Mouse (Mus musculus): ENCODE measurements around the gene Gm42417. TPM values are rescaled to one million over a fixed set of nuclear protein-coding genes. Genes with fewer than 3 reads are reported as not detected.

The Gm42417 gene
- polyA plus RNA-seq, 1 experiment from 2014 or later: not detected

DNA sequence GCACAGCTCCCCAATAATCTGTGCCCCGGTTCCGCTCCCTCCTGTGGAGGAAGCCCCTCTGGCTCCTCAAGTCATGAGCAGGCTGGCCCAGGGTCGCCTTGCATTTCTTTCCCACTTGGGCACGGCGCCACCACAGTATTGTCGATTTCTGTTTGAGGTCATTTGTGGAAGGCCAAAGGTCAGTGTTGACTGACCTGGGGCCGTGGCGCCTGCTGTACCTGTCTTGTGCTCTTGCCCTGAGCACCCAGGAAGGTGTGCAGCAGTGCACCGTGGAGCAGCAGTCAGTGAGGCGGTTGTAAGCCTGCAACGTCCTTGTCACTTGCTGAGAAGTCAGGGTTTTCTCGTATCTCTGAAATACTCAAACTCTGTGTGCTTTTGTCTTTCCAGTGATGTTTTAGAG lies 13.5 kb downstream of the Gm42417 start:
- 89% methylated on average over 12 of the region's 12 CpGs for WGBS
- H3K9me3 ChIP-seq (ENCODE audit: control insufficient read depth, low read length): no peaks in the 10 kb centered on the region

DNA sequence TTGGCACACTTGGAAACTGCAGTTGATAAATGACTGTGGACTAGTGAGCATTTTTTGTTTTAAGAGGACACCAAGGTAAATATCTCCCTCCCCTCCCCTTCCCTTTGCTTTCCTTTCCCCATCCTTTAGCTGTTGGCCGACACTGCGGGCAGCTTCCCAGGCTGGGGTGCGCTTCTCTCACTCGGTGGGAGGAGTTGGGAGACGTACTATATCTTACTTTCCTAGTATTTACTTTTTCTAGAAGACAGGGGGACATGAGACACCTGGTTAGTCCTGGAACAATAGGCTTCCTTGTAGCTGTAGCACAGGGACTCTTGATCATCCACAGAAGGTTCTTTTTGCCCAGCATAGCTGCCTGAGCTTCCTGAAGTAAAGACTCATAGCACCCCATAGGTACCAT lies 15.2 kb downstream of the Gm42417 start:
- peaks cover 73% of the 10 kb centered on the region for H3K36me3 ChIP-seq (ENCODE audit: control insufficient read depth, insufficient read depth, low read length)
- DNase-seq (ENCODE audit: low spot score) (no peak), ATAC-seq (replicated peaks; ENCODE audit: low FRiP score, low TSS enrichment, low read depth) (peak; percentile 34)
- H3K4me3 ChIP-seq (ENCODE audit: low read depth, low read length): no peak overlapping the region
- H3K9ac ChIP-seq (ENCODE audit: low read length): no peak overlapping the region
- no peaks in the 10 kb centered on the region for H3K9me3 ChIP-seq (ENCODE audit: control insufficient read depth, low read length)
- no peak overlapping the region for H3K4me2 ChIP-seq (ENCODE audit: low read length)
- H3K27ac ChIP-seq (ENCODE audit: low read depth): no peak overlapping the region; the same call in 1 of the 2 replicates
- no peaks in the 10 kb centered on the region for H3K27me3 ChIP-seq (replicated peaks; ENCODE audit: control insufficient read depth, insufficient read depth, low read length)
- H3K4me1 ChIP-seq (replicated peaks; ENCODE audit: control insufficient read depth, insufficient read depth, low read length): peaks cover 10% of the 10 kb centered on the region; the same call in 1 of the 2 replicates
- 33% methylated on average over 5 of the region's 5 CpGs for WGBS

More for the DNA sequence above, 13.5 kb downstream of the Gm42417 start:
- H3K4me1 ChIP-seq (replicated peaks; ENCODE audit: control insufficient read depth, insufficient read depth, low read length): peaks cover 10% of the 10 kb centered on the region; the same call in 1 of the 2 replicates
- no peaks in the 10 kb centered on the region for H3K27me3 ChIP-seq (replicated peaks; ENCODE audit: control insufficient read depth, insufficient read depth, low read length)
- H3K36me3 ChIP-seq (ENCODE audit: control insufficient read depth, insufficient read depth, low read length): peaks cover 56% of the 10 kb centered on the region
- no peak overlapping the region for H3K9ac ChIP-seq (ENCODE audit: low read length)
- DNase-seq (ENCODE audit: low spot score): no peak
- H3K27ac ChIP-seq (ENCODE audit: low read depth): no peak overlapping the region
- H3K4me3 ChIP-seq (ENCODE audit: low read depth, low read length): no peak overlapping the region
- no peak for ATAC-seq (replicated peaks; ENCODE audit: low FRiP score, low TSS enrichment, low read depth)
- no peak overlapping the region for H3K4me2 ChIP-seq (ENCODE audit: low read length)

GRCm38 (mm10) chr1:36523332-36524013 lies 15.8 kb downstream of the Gm42417 start:
- Histone ChIP-seq H3K4me2 (ENCODE audit: low read length) (no peak overlapping the region), H3K4me1 (replicated peaks; ENCODE audit: control insufficient read depth, insufficient read depth, low read length) (peaks cover 10% of the 10 kb centered on the region; the same call in 1 of the 2 replicates), H3K9ac (ENCODE audit: low read length) (no peak overlapping the region), H3K9me3 (ENCODE audit: control insufficient read depth, low read length) (no peaks in the 10 kb centered on the region), H3K27me3 (replicated peaks; ENCODE audit: control insufficient read depth, insufficient read depth, low read length) (no peaks in the 10 kb centered on the region), H3K4me3 (ENCODE audit: low read depth, low read length) (no peak overlapping the region), H3K27ac (ENCODE audit: low read depth) (no peak overlapping the region; the same call in 1 of the 2 replicates), H3K36me3 (ENCODE audit: control insufficient read depth, insufficient read depth, low read length) (peaks cover 79% of the 10 kb centered on the region)
- ATAC-seq (replicated peaks; ENCODE audit: low FRiP score, low TSS enrichment, low read depth) (peak; percentile 58), DNase-seq (ENCODE audit: low spot score) (no peak)
- 50% methylated on average over 9 of the region's 9 CpGs for WGBS

DNA sequence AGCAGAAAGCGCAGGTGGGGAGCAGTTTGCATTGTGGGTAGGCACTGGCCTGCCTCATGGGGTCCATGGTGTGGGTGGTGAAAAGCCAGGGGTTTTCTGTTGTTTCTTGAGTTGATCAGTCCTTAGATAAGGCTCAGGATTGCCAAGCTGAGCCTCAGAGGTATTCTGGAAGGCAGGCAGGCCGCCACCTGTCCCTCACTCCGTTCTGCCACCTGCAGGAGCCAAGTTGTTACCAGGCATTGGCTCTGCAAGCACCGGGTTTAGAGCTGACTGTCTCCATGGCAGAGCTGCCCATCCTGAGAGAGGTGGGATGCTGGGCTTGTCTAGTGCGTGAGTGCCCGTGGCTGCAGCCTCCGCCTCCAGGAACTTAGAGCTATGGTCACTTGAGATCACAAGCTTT lies 17.0 kb downstream of the Gm42417 start:
- no peak overlapping the region for H3K4me3 ChIP-seq (ENCODE audit: low read depth, low read length)
- no peaks in the 10 kb centered on the region for H3K27me3 ChIP-seq (replicated peaks; ENCODE audit: control insufficient read depth, insufficient read depth, low read length)
- no peak overlapping the region for H3K9ac ChIP-seq (ENCODE audit: low read length)
- peaks cover 10% of the 10 kb centered on the region; the same call in 1 of the 2 replicates for H3K4me1 ChIP-seq (replicated peaks; ENCODE audit: control insufficient read depth, insufficient read depth, low read length)
- no peak for ATAC-seq (replicated peaks; ENCODE audit: low FRiP score, low TSS enrichment, low read depth)
- no peaks in the 10 kb centered on the region for H3K9me3 ChIP-seq (ENCODE audit: control insufficient read depth, low read length)
- H3K4me2 ChIP-seq (ENCODE audit: low read length): no peak overlapping the region
- 89% methylated on average over 7 of the region's 7 CpGs for WGBS
- DNase-seq (ENCODE audit: low spot score): no peak
- no peak overlapping the region for H3K27ac ChIP-seq (ENCODE audit: low read depth)
- H3K36me3 ChIP-seq (ENCODE audit: control insufficient read depth, insufficient read depth, low read length): peaks cover 78% of the 10 kb centered on the region

GRCm38 (mm10) chr1:36519626-36520025 lies 19.6 kb downstream of the Gm42417 start:
- H3K4me2 ChIP-seq (ENCODE audit: low read length): no peak overlapping the region
- peaks cover 56% of the 10 kb centered on the region for H3K36me3 ChIP-seq (ENCODE audit: control insufficient read depth, insufficient read depth, low read length)
- no peak overlapping the region for H3K27ac ChIP-seq (ENCODE audit: low read depth)
- ATAC-seq (replicated peaks; ENCODE audit: low FRiP score, low TSS enrichment, low read depth) (no peak), DNase-seq (ENCODE audit: low spot score) (no peak)
- H3K27me3 ChIP-seq (replicated peaks; ENCODE audit: control insufficient read depth, insufficient read depth, low read length): no peaks in the 10 kb centered on the region
- H3K4me1 ChIP-seq (replicated peaks; ENCODE audit: control insufficient read depth, insufficient read depth, low read length): peaks cover 13% of the 10 kb centered on the region
- H3K9ac ChIP-seq (ENCODE audit: low read length): no peak overlapping the region
- WGBS: 67% methylated on average over 11 of the region's 11 CpGs
- no peak overlapping the region for H3K4me3 ChIP-seq (ENCODE audit: low read depth, low read length)
- no peaks in the 10 kb centered on the region for H3K9me3 ChIP-seq (ENCODE audit: control insufficient read depth, low read length)

- no peak overlapping the region for H3K4me3 ChIP-seq (ENCODE audit: low read depth, low read length)
- H3K4me2 ChIP-seq (ENCODE audit: low read length): no peak overlapping the region
- no peak overlapping the region for H3K9ac ChIP-seq (ENCODE audit: low read length)
- peaks cover 17% of the 10 kb centered on the region for H3K4me1 ChIP-seq (replicated peaks; ENCODE audit: control insufficient read depth, insufficient read depth, low read length)
- no peaks in the 10 kb centered on the region for H3K27me3 ChIP-seq (replicated peaks; ENCODE audit: control insufficient read depth, insufficient read depth, low read length)
- 85% methylated on average over 3 of the region's 3 CpGs for WGBS
- DNase-seq (ENCODE audit: low spot score): no peak
- H3K9me3 ChIP-seq (ENCODE audit: control insufficient read depth, low read length): no peaks in the 10 kb centered on the region
- H3K36me3 ChIP-seq (ENCODE audit: control insufficient read depth, insufficient read depth, low read length): peaks cover 48% of the 10 kb centered on the region
- H3K27ac ChIP-seq (ENCODE audit: low read depth): no peak overlapping the region
- ATAC-seq (replicated peaks; ENCODE audit: low FRiP score, low TSS enrichment, low read depth): no peak
Observed at GRCm38 (mm10) chr1:36518259-36518658, 21.0 kb downstream of the Gm42417 start.

GRCm38 (mm10) chr1:36513718-36514117 lies 25.5 kb downstream of the Gm42417 start:
- Histone ChIP-seq H3K4me2 (ENCODE audit: low read length) (peak overlapping the region; percentile 91), H3K4me1 (replicated peaks; ENCODE audit: control insufficient read depth, insufficient read depth, low read length) (peaks cover 14% of the 10 kb centered on the region), H3K9ac (ENCODE audit: low read length) (no peak overlapping the region), H3K36me3 (ENCODE audit: control insufficient read depth, insufficient read depth, low read length) (peaks cover 5% of the 10 kb centered on the region), H3K9me3 (ENCODE audit: control insufficient read depth, low read length) (no peaks in the 10 kb centered on the region), H3K27ac (ENCODE audit: low read depth) (no peak overlapping the region), H3K4me3 (ENCODE audit: low read depth, low read length) (peak overlapping the region; percentile 96), H3K27me3 (replicated peaks; ENCODE audit: control insufficient read depth, insufficient read depth, low read length) (no peaks in the 10 kb centered on the region)
- 54% methylated on average over 2 of the region's 2 CpGs for WGBS
- ATAC-seq (replicated peaks; ENCODE audit: low FRiP score, low TSS enrichment, low read depth) (no peak), DNase-seq (ENCODE audit: low spot score) (no peak)

GRCm38 (mm10) chr1:36513310-36513709 lies 25.9 kb downstream of the Gm42417 start:
- no peak overlapping the region for H3K27ac ChIP-seq (ENCODE audit: low read depth)
- H3K4me2 ChIP-seq (ENCODE audit: low read length): peak overlapping the region; percentile 91
- H3K4me1 ChIP-seq (replicated peaks; ENCODE audit: control insufficient read depth, insufficient read depth, low read length): peaks cover 14% of the 10 kb centered on the region
- H3K9me3 ChIP-seq (ENCODE audit: control insufficient read depth, low read length): no peaks in the 10 kb centered on the region
- WGBS: 3% methylated on average over 1 of the region's 1 CpGs
- H3K4me3 ChIP-seq (ENCODE audit: low read depth, low read length): peak overlapping the region; percentile 96
- ATAC-seq (replicated peaks; ENCODE audit: low FRiP score, low TSS enrichment, low read depth) (no peak), DNase-seq (ENCODE audit: low spot score) (no peak)
- H3K36me3 ChIP-seq (ENCODE audit: control insufficient read depth, insufficient read depth, low read length): peaks cover 3% of the 10 kb centered on the region
- peak overlapping the region; percentile 74 for H3K9ac ChIP-seq (ENCODE audit: low read length)
- no peaks in the 10 kb centered on the region for H3K27me3 ChIP-seq (replicated peaks; ENCODE audit: control insufficient read depth, insufficient read depth, low read length)

GRCm38 (mm10) chr1:36512966-36513280 lies 26.3 kb downstream of the Gm42417 start:
- ATAC-seq (replicated peaks; ENCODE audit: low FRiP score, low TSS enrichment, low read depth): no peak
- Histone ChIP-seq H3K27ac (ENCODE audit: low read depth) (peak overlapping the region; percentile 96; the same call in 1 of the 2 replicates), H3K4me3 (ENCODE audit: low read depth, low read length) (peak overlapping the region; percentile 96), H3K36me3 (ENCODE audit: control insufficient read depth, insufficient read depth, low read length) (peaks cover 3% of the 10 kb centered on the region), H3K9me3 (ENCODE audit: control insufficient read depth, low read length) (no peaks in the 10 kb centered on the region), H3K9ac (ENCODE audit: low read length) (peak overlapping the region; percentile 74), H3K27me3 (replicated peaks; ENCODE audit: control insufficient read depth, insufficient read depth, low read length) (no peaks in the 10 kb centered on the region), H3K4me2 (ENCODE audit: low read length) (peak overlapping the region; percentile 91), H3K4me1 (replicated peaks; ENCODE audit: control insufficient read depth, insufficient read depth, low read length) (peaks cover 14% of the 10 kb centered on the region)
- no peak for DNase-seq (ENCODE audit: low spot score)
- under 1% methylated on average over 16 of the region's 16 CpGs for WGBS

All from intestine, embryonic 14.5 days (tissue).